Mouse (Mus musculus) lung, postnatal 4 days (tissue): ENCODE measurements around the gene Plppr2.

Experiments used
- DNase-seq, 2 experiments: peaks; one replicate each; pipeline ENCODE4 v3.0.0; 2021

Plppr2 gene

GRCm38 (mm10) chr9:21932445-21933137 lies 4.2 kb upstream of the Plppr2 start:
- DNase-seq: peak in 1 of 2 experiments; percentile 16

- peak in 1 of 2 experiments; percentile 13 for DNase-seq
These were observed 2.8 kb upstream of the Plppr2 start for GRCm38 (mm10) chr9:21934021-21934420.

DNA sequence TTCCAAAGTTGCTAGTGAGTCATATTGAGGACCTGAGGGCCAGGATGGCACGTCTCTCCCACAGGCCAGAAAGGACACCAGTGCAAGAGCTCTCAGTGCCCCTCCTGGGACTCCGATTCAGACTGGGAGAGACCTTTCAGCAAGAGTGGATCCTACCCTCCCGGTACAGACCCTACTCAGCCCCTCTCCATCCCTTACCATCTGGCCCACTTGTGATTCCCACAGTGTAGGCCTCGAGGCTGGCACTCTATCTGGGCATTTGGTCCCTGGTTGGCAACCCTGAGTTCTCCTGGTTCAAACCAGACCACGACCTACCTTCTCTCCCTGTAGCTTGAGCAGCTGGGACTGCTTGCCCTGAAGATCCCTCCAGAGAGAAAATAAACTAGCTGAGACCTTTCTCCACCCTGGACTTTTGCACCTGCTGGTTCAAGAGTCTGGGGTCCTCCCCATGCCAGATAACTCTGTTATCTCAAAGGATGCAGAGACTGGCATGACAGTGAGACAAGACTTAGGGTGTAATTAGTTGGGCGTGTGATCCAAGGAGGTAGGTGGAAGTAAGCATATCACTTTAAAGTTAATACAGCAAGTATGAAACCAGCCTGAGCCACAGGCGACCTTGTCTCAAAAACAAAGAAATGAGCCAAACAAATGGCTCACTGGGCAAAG lies 1.2 kb upstream of the Plppr2 start:
- no peak for DNase-seq

- DNase-seq: peak in 1 of 2 experiments; percentile 9
These were observed 910 bp downstream of the Plppr2 start for GRCm38 (mm10) chr9:21937711-21938175.

DNA sequence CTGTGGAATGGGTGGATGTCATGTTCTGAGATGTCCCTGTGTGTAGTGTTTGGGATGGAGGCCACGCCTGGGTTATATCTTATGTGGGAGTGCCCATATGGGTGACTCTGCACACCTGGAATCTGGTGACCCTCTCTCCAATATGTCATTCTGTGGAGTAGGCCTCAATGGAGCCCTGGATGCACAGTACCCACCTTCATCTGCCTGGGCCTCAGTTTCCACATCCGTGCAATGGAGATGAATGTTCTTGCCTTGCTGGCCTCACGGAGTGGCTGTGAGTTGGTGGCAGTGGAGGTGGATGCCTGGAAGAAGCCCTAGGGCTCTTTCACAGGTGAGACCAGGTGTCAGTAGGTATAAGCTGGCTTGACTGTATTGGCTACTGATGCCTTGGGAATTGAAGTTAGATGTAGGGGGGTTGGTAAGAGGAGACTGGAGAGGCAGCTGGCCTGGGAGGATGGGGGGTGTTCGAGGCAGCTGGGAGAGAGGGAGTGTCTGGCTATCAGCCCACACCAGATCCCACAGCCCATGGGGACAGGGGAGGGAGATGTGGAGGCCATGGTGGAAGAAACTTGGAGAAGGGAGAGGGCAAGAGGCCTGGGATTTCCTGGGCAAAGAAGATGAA lies 1.5 kb downstream of the Plppr2 start:
- DNase-seq: peak in 1 of 2 experiments; percentile 16

- no peak for DNase-seq
These were observed 6.2 kb downstream of the Plppr2 start for GRCm38 (mm10) chr9:21943046-21943445.

DNA sequence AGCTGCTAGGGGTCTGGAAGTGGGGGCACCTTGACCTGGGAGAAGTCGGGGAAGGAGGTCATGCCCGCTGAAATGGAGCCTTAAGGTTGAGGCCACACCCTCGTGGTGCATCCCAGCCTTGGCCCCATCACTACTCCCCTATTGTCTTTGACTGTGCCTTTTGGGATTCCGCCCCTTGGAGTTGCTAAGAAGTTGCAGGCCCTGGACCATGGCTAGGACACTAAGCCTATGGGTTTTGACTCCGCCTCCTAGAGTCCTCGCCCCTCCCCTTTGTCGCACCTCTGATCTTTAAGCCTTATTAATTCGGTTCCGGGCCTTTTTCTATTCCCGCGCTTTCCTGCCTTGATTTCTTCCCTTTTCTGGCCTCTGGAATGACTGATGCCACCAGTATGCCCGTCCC lies 6.8 kb downstream of the Plppr2 start:
- DNase-seq: no peak

GRCm38 (mm10) chr9:21944267-21944666 lies 7.4 kb downstream of the Plppr2 start:
- DNase-seq: peak; percentile 18 to 39

DNA sequence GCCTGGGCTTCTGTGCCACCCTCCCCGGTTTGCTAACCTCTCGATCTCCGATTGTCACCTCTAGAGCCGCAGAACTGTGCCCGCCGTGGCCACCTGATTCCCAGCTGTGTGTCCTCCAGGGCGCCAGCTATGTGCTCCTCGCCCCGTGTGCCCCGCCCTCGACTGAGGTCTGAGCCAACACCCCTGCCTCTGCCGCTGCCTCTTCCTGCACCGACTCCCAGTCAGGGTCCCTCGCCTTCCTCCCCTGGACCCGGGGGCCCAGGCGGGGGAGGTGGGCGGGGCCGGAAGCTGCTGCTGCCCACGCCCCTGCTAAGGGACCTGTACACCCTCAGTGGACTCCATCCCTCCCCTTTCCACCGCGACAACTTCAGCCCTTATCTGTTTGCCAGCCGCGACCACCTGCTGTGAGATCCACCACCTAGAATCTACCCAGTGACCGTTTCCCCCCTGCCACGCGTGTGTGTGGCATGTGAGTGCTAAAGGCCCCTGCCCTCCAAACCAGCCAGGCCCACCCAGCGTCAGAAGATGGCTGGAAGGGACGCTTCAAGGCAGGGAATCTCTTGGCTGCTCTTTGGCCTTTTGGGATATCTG lies 10.8 kb downstream of the Plppr2 start:
- DNase-seq: no peak

DNA sequence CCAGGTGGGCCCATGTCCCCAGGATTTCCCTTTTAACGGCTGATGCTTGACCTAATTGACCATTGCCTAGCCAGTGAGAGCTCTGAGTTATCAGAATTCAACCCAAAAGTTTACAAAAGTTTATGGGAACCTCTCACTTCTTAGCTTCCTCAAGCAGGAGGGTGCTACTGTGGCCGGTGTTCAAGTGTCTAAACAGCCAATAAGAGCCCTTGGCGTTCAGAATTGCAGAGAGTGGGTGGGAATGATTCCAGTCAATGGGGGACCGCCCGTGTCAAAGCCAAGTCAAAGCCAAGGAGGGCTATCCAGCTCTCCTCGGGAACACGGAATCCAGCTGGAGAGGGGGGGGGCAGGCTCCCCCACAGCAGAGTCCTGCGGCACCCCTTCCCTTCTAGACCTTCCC lies 11.3 kb downstream of the Plppr2 start:
- no peak for DNase-seq

DNA sequence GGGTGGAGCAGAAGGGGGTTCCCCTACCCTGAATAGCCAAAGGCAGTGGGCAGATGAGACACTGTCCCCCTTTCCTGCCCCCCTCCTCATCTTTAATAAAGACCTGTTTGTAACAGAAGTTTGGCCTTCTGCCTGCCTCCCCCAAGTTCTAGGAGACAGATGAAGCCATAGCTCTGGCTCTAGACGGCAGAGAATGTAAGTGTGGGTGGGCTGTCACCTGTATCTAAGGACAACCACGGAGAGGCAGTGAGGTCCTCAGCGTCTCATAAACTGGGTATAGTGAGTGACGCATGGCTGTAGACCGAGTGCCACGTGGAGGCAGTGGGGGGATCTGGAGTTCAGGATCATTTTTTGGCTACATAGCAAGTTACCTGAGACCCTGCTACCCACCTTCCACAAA lies 12.0 kb downstream of the Plppr2 start:
- DNase-seq: no peak

GRCm38 (mm10) chr9:21950322-21950721 lies 13.5 kb downstream of the Plppr2 start:
- peak; percentile 52 to 80 for DNase-seq

DNA sequence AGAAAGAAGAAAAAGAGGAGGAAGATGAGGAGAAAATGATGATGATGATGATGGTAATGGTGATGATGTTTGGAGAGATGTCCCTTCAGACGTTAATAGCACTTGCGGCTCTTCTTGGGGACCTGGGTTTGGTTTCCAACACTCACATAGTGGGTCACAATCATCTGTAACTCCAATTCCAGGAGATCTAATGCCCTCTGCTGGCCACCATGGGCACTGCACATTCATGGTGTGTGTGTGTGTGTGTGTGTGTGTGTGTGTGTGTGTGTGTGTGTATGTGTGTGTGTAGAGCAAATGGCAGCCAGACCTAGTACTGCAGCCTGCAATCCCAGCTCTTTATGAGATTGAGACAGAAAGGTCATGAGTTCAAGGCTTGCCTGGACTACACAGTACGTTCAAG lies 15.1 kb downstream of the Plppr2 start:
- DNase-seq: peak in 1 of 2 experiments; percentile 20

GRCm38 (mm10) chr9:21953600-21953999 lies 16.8 kb downstream of the Plppr2 start:
- DNase-seq: no peak

DNA sequence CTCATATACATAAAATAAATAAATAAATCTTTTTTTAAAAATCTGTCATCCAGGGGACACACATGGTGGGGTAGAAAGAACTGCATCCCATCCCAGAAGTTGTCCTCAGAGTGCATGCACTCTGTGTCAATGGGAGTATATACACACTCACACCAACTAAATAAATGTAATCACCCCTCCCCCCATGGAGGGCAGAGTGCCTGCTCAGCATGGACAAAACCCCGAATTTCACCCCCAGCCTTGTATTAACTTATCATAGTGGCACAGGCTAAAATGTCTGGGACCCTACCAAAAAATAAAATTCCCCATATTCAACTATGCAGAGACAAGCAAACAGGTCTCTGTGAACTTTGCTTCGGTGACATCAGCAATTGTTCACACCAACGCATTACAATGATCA lies 17.8 kb downstream of the Plppr2 start:
- no peak for DNase-seq

DNA sequence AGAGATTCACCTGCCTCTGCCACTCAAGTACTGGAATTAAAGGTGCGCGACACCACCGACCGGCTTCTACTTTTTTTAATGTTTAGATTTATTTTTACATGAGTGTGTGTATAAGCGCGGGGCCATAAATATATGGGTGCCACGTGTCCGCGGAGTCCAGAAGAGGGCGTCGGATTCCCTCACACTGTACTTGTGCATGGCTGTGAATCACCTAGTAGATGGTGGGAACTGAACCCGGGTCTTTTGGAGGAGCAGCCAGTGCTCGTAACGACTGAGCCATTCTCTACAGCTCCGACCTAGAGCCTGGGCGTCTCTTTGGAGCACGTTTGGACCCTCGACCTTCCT lies 18.4 kb downstream of the Plppr2 start:
- no peak for DNase-seq

GRCm38 (mm10) chr9:21955570-21956281 lies 18.9 kb downstream of the Plppr2 start, which contains the start of gene Swsap1:
Gene Swsap1 (plus strand): TSS chr9:21955755.
- DNase-seq: peak; percentile 98 to 99

- DNase-seq: no peak
These were observed 21.5 kb downstream of the Plppr2 start for GRCm38 (mm10) chr9:21958372-21958771.

DNA sequence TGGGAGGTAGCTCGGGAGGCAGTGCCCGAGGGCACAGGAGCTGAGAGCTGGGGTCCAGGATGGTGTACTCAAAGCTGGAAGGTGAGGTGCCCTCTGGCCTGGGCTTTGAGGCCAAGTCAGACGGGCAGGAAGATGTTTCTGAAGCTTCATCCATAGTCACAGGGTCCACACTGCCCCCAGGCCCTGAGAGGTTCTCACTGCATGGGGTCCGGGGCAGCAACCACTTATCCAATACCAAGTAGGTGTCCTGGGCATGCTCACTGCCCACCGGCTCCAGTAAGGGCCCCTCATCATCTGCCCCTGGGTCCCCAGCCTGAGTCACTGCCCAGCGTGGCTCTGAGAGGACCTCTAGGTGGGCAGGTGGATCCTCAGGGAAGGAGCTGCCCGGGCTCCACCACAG lies 22.4 kb downstream of the Plppr2 start:
- peak in 1 of 2 experiments; percentile 21 for DNase-seq

GRCm38 (mm10) chr9:21960135-21960534 lies 23.3 kb downstream of the Plppr2 start:
- DNase-seq: no peak

- peak; percentile 56 to 61 for DNase-seq
These were observed 23.9 kb downstream of the Plppr2 start for GRCm38 (mm10) chr9:21960558-21961208.

- DNase-seq: peak in 1 of 2 experiments; percentile 42
These were observed 24.6 kb downstream of the Plppr2 start for GRCm38 (mm10) chr9:21961366-21961980.
